Mouse (Mus musculus): ENCODE results near the gene Zfp781. TPM values are rescaled to one million over a fixed set of nuclear protein-coding genes. Genes with fewer than 3 reads are reported as not detected.
"Not testable (repeated sequence)": the region's sequence is repeated elsewhere in the genome, so short reads cannot be mapped to it uniquely, and the experiment has no call there.

The Zfp781 gene
- 1.1 and 2.0 TPM in 2 replicates for total RNA-seq (2021)
- long read RNA-seq = 0 reads

DNA sequence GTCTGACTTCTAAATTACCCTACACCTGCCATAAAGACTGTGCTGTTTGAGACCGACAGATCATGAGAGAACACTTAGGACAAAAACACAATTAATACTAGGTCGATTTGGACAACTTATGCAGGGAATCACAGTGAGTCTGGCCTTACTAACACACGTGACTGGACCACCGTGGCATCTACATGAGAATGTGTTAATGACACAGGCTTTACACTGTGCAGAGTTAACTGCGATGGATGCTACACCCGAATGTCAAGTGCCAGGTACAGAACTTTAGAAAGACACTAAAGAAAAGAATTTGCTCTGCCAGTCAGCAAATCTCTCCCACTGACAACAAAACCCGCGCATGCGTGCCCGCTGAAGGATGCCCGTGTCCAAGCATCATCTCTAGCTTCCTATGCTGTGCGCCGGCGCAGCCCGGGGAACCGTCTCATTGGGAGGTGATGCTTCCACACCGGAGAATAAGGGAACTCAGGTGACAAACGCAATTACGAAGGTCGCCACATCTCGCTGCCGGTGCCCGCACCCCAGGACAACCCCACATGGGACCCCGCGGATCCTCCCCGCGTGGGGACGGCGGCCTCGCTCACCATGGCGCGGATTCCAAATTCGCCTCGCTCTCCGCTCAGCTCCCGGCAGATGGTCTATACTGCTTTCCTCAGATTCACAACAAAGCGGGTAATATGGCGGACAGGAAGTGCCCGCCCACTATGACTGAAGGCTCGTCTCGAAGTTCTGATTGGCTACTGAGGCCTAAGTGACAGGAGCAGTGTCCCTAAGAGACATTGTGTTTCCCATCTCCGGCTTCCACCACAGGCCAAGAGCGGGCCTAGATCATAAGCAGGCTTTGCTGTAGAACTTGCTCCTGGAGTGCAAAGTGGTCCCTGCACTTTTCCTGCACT, at the start of gene Zfp781:
Zfp781 (minus strand) TSS at position 639 of the 902 bp plus-strand sequence.
- not testable (repeated sequence) for DNase-seq

DNA sequence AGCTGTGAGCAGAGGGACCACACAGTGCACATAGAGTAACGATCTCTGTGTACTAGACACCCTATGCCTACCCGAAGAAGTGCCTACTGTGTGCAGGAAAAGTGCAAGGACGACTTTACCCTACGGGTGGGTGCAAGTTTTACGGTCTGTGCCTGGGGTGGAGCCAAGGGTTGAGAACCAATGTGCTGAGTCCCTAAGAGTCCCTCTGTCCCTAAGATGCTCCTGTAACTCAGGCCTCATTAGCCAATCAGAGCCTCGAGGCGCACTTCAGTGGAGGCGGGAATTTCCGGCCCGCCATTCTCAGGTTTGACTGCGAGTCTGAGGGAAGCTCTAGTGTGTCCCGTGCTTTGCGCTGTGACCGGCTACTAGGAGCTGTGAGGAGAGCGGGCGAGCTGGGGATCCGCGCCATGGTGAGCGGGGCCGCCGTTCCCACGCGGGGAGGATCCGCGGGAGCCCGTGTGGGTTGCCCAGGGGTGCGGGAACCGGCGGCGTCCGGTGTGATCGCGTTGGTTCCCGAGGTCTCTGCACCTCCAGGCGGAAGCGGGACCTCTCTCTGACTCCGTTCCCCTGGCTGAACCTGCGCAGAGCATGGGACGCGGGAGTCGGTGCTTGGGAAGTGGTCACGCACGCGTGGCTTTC, 48.2 kb upstream of the Zfp781 start:
- DNase-seq = not testable (repeated sequence)

DNA sequence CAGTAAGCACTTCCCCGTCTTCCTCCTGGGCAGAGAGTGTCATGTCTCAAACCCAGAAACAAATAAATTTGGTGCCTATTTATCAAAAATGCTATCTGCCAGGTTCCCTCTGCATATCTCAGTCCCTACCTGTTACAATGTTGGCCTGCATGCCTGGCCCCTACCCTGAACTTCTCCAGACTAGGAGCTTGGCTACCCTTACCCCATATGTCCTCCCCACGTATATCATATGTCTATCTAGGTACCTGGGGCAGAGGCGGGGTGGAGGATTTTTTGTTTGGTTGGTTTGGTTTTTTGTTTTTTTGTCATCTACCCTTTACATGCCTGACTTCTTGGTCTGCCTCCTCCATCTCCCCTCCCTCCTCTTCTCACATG, 451 bp upstream of the Zfp781 start:
- not testable (repeated sequence) for DNase-seq

DNA sequence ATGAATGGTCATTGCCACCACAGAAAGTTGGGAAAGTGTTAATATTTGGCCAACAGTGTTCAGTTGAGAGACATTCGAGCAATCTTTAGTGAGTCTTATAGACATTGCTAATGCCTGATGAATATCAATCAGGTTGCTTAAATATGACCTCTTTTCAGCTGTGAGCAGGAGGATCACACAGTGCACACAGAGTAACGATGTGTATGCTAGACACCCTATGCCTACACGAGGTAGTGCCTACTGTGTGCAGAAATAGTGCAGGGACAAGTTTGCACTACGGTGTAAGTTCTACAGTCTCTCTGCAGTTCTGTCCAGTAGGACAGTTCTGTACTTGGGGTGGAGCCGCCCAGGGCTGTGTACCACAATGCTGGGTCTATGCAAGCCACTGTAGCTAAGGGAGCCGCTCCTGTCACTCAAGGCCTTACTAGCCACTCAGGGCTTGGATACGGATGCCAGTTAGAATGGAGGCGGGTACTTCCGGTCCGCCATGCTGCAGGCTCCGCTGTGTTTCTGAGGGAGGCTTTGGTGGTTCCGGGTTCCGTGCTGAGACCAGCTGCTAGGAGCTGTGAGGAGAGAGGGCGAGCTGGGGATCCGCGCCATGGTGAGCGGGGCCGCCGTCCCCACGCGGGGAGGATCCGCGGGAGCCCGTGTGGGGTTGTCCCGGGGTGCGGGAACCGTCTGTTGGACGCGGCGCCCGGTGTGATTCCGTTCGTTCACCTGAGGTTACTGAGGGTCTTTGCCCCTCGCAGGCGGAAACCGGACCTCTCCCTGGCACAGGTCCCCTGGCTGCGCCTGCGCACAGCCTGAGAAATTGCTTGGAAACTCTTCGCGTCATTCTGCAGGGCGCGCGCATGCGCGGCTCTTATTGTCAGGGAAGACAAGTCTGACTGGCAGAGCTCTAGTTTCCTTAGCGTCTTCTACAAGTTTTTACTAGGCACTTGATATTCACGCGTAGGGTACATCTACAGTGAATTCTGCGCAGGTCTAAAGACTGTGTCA, 66.6 kb downstream of the Zfp781 start, which contains the start of gene Gm32687:
Gm32687 (plus strand) TSS at position 526 of the 999 bp plus-strand sequence.
- DNase-seq = not testable (repeated sequence)

Other genes with a start within 250 kb of the Zfp781 start
- 6.9 and 9.4 TPM in 2 replicates for gene Zfp433, start 225.7 kb downstream of the Zfp781 start, total RNA-seq (2021)
- gene Gm3055, start 159.3 kb downstream of the Zfp781 start, total RNA-seq (2021) = 3.7 and 3.9 TPM in 2 replicates
- gene Gm4767, start 118.3 kb downstream of the Zfp781 start, total RNA-seq (2021) = 1.6 and 2.1 TPM in 2 replicates
- gene Gm32687, start 66.5 kb downstream of the Zfp781 start, total RNA-seq (2021) = 1.1 and 3.1 TPM in 2 replicates
- 7.8 and 10.5 TPM in 2 replicates for gene Zfp873, start 117.6 kb upstream of the Zfp781 start, total RNA-seq (2021)
- 3.3 and 3.5 TPM in 2 replicates for gene BC024063, start 152.9 kb upstream of the Zfp781 start, total RNA-seq (2021)
- gene AU041133, start 197.5 kb upstream of the Zfp781 start, total RNA-seq (2021) = 4.1 and 5.4 TPM in 2 replicates